Mouse (Mus musculus) embryonic facial prominence, embryonic 10.5 days (tissue): ENCODE measurements at regions not wholly inside any gene's neighbourhood (a gene's known extent, or its start where the extent isn't known, plus 50 kb on each side); places are given as distances from the start of the nearest gene placed in this dataset.
A peak's percentile ranks its signal among the peaks of the same experiment; 100 is the strongest.

ENCODE experiments used
- DNase-seq: peaks from one replicate; pipeline ENCODE4 v3.0.0-alpha.2; 2017; ENCODE audit warnings: low spot score
- H3K27ac ChIP-seq: fragments of 300-500 bp; sonication (generic); replicated peaks from 2 replicates; pipeline ENCODE4 v1.5.1; 2016; ENCODE audit warnings: mild to moderate bottlenecking
- H3K27me3 ChIP-seq: fragments of 300-500 bp; sonication (generic); replicated peaks from 2 replicates; pipeline ENCODE4 v1.6.1; 2016; ENCODE audit warnings: low read depth, mild to moderate bottlenecking; ENCODE audit not compliant: poor library complexity, severe bottlenecking
- H3K36me3 ChIP-seq: fragments of 300-500 bp; sonication (generic); replicated peaks from 2 replicates; pipeline ENCODE4 v1.6.1; 2016; ENCODE audit warnings: mild to moderate bottlenecking, moderate library complexity
- H3K4me1 ChIP-seq: fragments of 300-500 bp; sonication (generic); 2 replicates; pipeline ENCODE4 v1.6.1; 2016
- H3K4me3 ChIP-seq: fragments of 300-500 bp; sonication (generic); 2 replicates; pipeline ENCODE4 v1.5.1; 2016; ENCODE audit warnings: mild to moderate bottlenecking, moderate library complexity
- H3K9me3 ChIP-seq: fragments of 300-500 bp; sonication (generic); 2 replicates; pipeline ENCODE4 v1.6.1; 2016; ENCODE audit warnings: mild to moderate bottlenecking
- WGBS: fragments of 180-500 bp; shearing (Covaris S2); methylation state at CpG from one replicate; pipeline ENCODE4 v1.1.7; 2016; 5-methylcytosine and 5-hydroxymethylcytosine counted together

GRCm38 (mm10) chr17:4268380-4268779, 572.3 kb upstream of the Nox3 start:
- H3K4me3 ChIP-seq = no peak overlapping the region
- H3K27ac ChIP-seq = no peak overlapping the region
- no peaks in the 10 kb centered on the region for H3K9me3 ChIP-seq
- no peaks in the 10 kb centered on the region for H3K36me3 ChIP-seq
- H3K4me1 ChIP-seq = peaks cover 24% of the 10 kb centered on the region
- H3K27me3 ChIP-seq = no peaks in the 10 kb centered on the region
- no peak for DNase-seq
- 82% methylated on average over 5 of the region's 5 CpGs for WGBS

DNA sequence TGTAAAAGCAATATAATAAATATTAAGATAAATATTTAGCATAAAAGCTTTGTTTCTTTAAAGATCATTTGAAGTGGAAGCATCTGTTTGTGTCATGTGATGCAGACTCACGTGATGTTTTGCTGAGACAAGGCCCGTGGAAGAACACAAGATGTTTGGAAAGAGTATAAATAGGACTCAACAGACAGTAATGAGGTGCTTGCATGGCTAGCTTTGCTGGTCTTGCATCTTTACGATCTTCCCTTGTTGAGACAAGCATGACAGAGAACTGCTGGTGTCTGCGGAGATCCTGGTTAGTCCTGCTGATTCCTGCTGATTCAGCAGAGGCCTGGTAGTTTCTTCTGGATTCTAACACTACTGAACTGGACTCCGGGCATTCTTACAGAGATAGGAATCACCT, 576.4 kb upstream of the Nox3 start:
- DNase-seq = no peak
- WGBS = 85% methylated on average over 5 of the region's 5 CpGs
- no peaks in the 10 kb centered on the region for H3K4me1 ChIP-seq
- H3K27ac ChIP-seq = no peak overlapping the region
- no peaks in the 10 kb centered on the region for H3K27me3 ChIP-seq
- no peak overlapping the region for H3K4me3 ChIP-seq
- H3K36me3 ChIP-seq = no peaks in the 10 kb centered on the region
- H3K9me3 ChIP-seq = no peaks in the 10 kb centered on the region

GRCm38 (mm10) chr17:4276722-4277121, 580.7 kb upstream of the Nox3 start:
- Histone ChIP-seq H3K27me3 (no peaks in the 10 kb centered on the region), H3K27ac (no peak overlapping the region), H3K4me3 (no peak overlapping the region), H3K4me1 (no peaks in the 10 kb centered on the region), H3K36me3 (no peaks in the 10 kb centered on the region), H3K9me3 (no peaks in the 10 kb centered on the region)
- no peak for DNase-seq
- 86% methylated on average over 4 of the region's 4 CpGs for WGBS

DNA sequence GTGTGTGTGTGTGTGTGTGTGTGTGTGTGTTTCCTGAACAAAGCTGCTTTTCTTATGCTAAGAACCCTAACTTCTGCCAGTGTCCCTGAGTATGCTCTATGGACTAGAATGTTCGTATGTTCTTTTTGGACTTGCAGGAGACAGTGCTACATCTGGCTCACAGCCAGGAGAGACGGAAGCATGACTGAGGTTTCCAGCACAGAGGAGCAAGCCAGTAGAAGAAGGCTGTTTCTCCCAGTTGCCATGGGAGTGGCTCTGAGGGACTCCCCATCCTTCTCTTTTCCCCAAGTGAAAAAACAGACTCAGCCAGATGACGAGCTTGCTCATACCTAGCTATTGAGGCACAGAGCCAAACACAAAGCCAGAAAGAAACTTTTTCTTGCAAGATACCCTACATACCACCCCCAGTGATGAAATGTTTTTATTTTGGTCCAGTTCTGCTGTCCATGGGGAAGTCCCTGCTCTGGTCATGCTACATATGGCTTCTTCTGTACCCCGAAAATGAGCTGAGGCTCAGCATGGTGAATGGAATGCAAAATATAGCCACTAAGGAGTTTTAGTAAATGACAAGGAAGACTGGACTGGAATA, 582.3 kb upstream of the Nox3 start:
- Histone ChIP-seq H3K4me3 (no peak overlapping the region), H3K36me3 (no peaks in the 10 kb centered on the region), H3K27me3 (no peaks in the 10 kb centered on the region), H3K9me3 (no peaks in the 10 kb centered on the region), H3K4me1 (no peaks in the 10 kb centered on the region), H3K27ac (no peak overlapping the region)
- 86% methylated on average over 4 of the region's 4 CpGs for WGBS
- DNase-seq = no peak

- H3K36me3 ChIP-seq = no peaks in the 10 kb centered on the region
- H3K4me1 ChIP-seq = no peaks in the 10 kb centered on the region
- H3K27ac ChIP-seq = no peak overlapping the region
- DNase-seq = no peak
- 88% methylated on average over 5 of the region's 5 CpGs for WGBS
- H3K27me3 ChIP-seq = no peaks in the 10 kb centered on the region
- no peaks in the 10 kb centered on the region for H3K9me3 ChIP-seq
- no peak overlapping the region for H3K4me3 ChIP-seq
Measured at GRCm38 (mm10) chr17:4281451-4281850, 585.4 kb upstream of the Nox3 start.

- H3K4me1 ChIP-seq = no peaks in the 10 kb centered on the region
- H3K27me3 ChIP-seq = no peaks in the 10 kb centered on the region
- no peak overlapping the region for H3K27ac ChIP-seq
- no peak overlapping the region for H3K4me3 ChIP-seq
- H3K9me3 ChIP-seq = no peaks in the 10 kb centered on the region
- no peak for DNase-seq
- 86% methylated on average over 2 of the region's 2 CpGs for whole genome bisulfite sequencing
- H3K36me3 ChIP-seq = no peaks in the 10 kb centered on the region
Measured at GRCm38 (mm10) chr17:4291418-4291817, 595.4 kb upstream of the Nox3 start.

DNA sequence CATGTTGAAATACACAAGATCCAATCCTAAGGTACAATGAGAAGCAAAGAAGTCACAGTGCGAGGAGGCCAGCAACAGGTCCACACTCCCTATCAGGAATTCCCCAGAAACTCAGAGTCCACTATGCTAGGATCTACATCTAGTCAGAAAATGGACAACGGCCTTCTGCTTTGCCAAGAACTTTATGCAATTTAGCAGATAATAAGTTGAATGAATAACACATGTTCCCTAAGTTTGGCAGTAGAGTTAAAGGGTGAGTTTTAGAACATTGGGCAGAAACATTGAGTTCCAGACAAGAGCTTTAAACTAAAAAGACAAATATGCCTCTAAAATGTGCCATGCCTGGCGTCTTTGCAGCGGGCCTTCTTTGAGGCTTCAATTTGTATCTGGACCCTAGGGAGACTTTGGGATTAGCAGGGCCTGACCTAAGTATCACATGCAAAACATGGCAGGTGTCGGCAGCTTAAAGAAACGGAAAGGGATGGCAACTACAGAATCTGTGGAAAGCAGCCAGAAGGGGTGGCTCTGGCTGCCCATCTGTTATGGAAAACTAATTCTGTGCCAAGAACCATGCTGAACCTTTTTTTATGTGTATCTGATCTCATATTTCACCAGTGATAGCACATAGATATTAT, 600.6 kb upstream of the Nox3 start:
- Histone ChIP-seq H3K27ac (no peak overlapping the region), H3K36me3 (no peaks in the 10 kb centered on the region), H3K4me1 (no peaks in the 10 kb centered on the region), H3K9me3 (no peaks in the 10 kb centered on the region), H3K4me3 (no peak overlapping the region), H3K27me3 (no peaks in the 10 kb centered on the region)
- DNase-seq = no peak
- 79% methylated on average over 6 of the region's 6 CpGs for WGBS

DNA sequence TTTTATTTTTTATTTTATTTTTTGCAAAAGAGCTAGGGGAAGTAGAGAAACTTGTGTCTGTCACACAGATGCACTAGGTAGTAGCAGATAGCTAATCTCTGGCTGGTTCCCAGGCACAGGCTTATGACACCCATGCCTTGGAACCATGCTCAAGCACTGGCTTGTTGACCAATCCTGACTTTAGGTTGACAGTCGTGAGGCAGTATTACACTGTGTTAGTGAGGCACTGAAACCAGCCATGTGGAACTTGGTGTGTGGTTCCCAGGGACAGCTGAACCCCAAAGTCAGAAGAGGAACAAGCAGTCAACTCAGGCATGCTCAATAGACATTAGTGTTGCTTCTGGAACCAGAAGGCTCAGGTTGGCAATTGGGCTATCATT, 601.1 kb upstream of the Nox3 start:
- H3K4me3 ChIP-seq = no peak overlapping the region
- no peak for DNase-seq
- no peaks in the 10 kb centered on the region for H3K27me3 ChIP-seq
- no peaks in the 10 kb centered on the region for H3K9me3 ChIP-seq
- 84% methylated on average over 1 of the region's 1 CpGs for WGBS
- H3K4me1 ChIP-seq = no peaks in the 10 kb centered on the region
- H3K36me3 ChIP-seq = no peaks in the 10 kb centered on the region
- no peak overlapping the region for H3K27ac ChIP-seq

GRCm38 (mm10) chr17:4301142-4301853, 605.2 kb upstream of the Nox3 start:
- no peak overlapping the region for H3K4me3 ChIP-seq
- no peaks in the 10 kb centered on the region for H3K36me3 ChIP-seq
- H3K4me1 ChIP-seq = no peaks in the 10 kb centered on the region
- no peaks in the 10 kb centered on the region for H3K9me3 ChIP-seq
- 88% methylated on average over 12 of the region's 12 CpGs for WGBS
- H3K27ac ChIP-seq = no peak overlapping the region
- DNase-seq = no peak
- no peaks in the 10 kb centered on the region for H3K27me3 ChIP-seq

- no peaks in the 10 kb centered on the region for H3K4me1 ChIP-seq
- H3K27ac ChIP-seq = no peak overlapping the region
- WGBS = 51% methylated on average over 4 of the region's 4 CpGs
- no peaks in the 10 kb centered on the region for H3K36me3 ChIP-seq
- H3K4me3 ChIP-seq = no peak overlapping the region
- no peaks in the 10 kb centered on the region for H3K9me3 ChIP-seq
- no peak for DNase-seq
- no peaks in the 10 kb centered on the region for H3K27me3 ChIP-seq
Measured at GRCm38 (mm10) chr17:4311785-4312379, 615.8 kb upstream of the Nox3 start.

DNA sequence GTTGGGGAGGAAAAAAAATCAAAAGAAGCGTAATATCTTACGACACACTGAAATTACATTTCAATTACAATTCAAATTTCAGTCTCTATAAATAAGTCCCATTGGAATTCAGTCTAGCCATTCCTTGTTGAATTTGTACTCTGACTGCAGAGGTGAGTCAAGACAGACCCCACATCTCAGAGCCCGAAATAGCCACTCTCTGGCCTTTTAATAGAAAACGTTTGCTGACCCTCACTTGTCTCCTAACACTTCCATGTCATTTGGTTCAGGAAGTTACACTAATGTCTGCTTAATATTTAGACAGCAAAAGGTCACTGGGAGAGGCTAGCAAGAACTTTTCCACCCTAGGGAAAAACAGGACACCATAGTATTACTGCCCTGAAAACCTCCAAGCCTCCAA, 623.1 kb upstream of the Nox3 start:
- no peak for DNase-seq
- 60% methylated on average over 4 of the region's 4 CpGs for WGBS
- H3K36me3 ChIP-seq = no peaks in the 10 kb centered on the region
- no peaks in the 10 kb centered on the region for H3K4me1 ChIP-seq
- H3K27me3 ChIP-seq = no peaks in the 10 kb centered on the region
- H3K4me3 ChIP-seq = no peak overlapping the region
- no peaks in the 10 kb centered on the region for H3K9me3 ChIP-seq
- no peak overlapping the region for H3K27ac ChIP-seq

DNA sequence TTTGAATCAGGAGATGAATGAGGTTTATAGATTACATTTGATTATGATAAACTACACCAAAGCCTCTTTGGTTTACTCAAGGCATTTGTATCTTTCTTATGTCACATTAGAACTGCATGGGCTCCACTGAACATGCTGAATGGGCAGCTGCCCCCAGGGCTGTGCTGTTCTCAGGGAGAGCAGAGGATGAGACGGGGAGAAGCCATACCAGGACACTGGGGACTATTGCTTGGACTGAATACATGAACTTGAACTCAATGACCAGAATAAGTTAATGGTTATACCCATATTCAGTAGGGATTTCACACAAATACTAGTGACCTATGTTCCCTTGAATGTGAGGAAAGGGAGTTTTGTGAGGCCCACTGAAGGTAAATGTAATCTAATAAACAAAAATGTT, 632.7 kb upstream of the Nox3 start:
- Histone ChIP-seq H3K36me3 (no peaks in the 10 kb centered on the region), H3K4me3 (no peak overlapping the region), H3K27me3 (no peaks in the 10 kb centered on the region), H3K4me1 (peaks cover 10% of the 10 kb centered on the region; the same call in 1 of the 2 replicates), H3K27ac (no peak overlapping the region), H3K9me3 (no peaks in the 10 kb centered on the region)
- 88% methylated on average over 1 of the region's 1 CpGs for WGBS
- DNase-seq = no peak

GRCm38 (mm10) chr17:4331650-4332049, 635.6 kb upstream of the Nox3 start:
- Histone ChIP-seq H3K27ac (no peak overlapping the region), H3K9me3 (no peaks in the 10 kb centered on the region), H3K36me3 (no peaks in the 10 kb centered on the region), H3K4me3 (no peak overlapping the region), H3K27me3 (no peaks in the 10 kb centered on the region), H3K4me1 (peaks cover 10% of the 10 kb centered on the region; the same call in 1 of the 2 replicates)
- 68% methylated on average over 9 of the region's 9 CpGs for WGBS
- peak; percentile 34 for DNase-seq
